Mouse (Mus musculus) G1E (cell line): ENCODE data around the gene Fosl2.

Experiments
- CTCF ChIP-seq: IDR thresholded peaks from 2 replicates; pipeline ENCODE4 v1.5.1; 2012; ENCODE audit warnings: low read depth, low read length, inconsistent platforms, mixed read lengths
- GATA1 ChIP-seq: IDR thresholded peaks from 2 replicates; pipeline ENCODE4 v1.6.1; 2012; ENCODE audit warnings: borderline replicate concordance, low read length, inconsistent platforms, mixed read lengths

DNA sequence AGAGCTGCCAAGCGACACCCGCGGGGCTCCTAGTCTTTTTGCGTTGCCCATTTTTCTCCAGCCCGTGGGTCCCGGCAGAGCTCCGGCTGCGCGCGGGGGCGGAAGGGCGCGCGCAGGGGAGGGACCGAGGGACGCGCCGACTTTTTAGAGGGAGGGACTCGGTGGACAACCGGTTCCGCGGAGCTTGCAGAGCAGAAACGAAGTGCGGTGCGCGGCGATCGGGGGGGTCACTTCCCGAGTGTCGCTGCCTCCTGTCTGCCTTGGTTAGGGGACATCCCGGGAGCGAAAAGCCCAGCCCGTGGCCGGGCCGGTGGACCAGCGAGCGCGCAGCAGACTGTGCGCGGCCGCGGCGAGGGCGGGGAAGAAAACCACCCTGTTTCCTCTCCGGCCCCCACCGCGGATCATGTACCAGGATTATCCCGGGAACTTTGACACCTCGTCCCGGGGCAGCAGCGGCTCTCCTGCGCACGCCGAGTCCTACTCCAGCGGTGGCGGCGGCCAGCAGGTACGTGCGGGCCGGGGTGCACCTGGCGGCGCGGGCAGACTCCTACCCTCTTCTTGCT is 781 bp downstream of the Fosl2 start:
- TF ChIP-seq GATA1 (no peak), CTCF (no peak)
